28 mouse cellular contexts compared by ENCODE assay signal in the genomic region with DNA sequence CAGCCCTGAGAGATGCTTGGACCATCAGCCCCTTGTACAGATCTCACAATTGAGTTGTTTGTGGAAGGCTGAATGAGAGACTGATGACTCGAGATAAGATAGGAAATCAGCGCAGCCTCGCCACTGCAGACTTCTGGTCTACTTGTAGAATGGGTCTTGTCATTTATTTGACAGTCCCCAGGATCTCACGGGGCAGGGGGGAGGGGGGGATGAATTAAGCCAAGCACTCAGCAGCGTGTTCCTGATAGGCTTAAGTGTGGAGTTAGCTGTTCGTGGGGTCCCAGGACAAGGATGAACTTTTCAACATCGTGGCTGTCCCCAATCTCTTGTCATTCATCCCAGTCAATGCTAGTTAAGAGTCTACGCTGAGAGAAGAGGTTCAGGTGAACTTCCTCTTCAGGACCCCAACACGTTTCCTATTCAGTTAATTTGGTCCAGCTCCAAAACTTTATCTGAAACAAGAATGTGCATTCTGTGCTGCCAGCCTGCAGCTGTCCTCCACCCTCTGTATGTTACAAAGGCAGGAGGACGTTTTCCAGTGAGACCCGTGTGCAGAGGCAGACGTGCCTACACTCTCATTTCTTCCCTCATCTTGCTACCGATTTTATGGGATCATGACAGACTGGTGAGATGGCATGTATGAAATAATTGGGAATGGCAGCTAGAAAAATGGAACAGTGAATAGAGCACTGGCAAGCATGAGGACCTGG.
A peak's percentile ranks its signal among the peaks of the same experiment; 100 is the strongest.
DNase-seq lines count a peak whose midpoint lies in the region; ATAC-seq and TF ChIP-seq lines count a peak whose summit lies in the region.
"Had no signal": no experiment of that assay in that cellular context is flagged by ENCODE, and none has a peak within 500 bp of the region (broad histone marks: within the 10 kb centered on the region; RNA-seq: fewer than 3 reads in every experiment).

No protein-coding gene starts in this region.

- TF ChIP-seq EP300 in heart, postnatal 0 days (IDR thresholded peaks at IDR 0.05; ENCODE audit: low read depth), result no peak

- H3K4me2 ChIP-seq in heart, embryonic 11.5 days, result peak overlapping the region; percentile 29; the same call in 1 of the 2 replicates
- peak overlapping the region; percentile 53 for H3K4me2 ChIP-seq in heart, embryonic 14.5 days (ENCODE audit: low read length)
- H3K4me2 ChIP-seq in heart, postnatal 0 days (ENCODE audit: low read depth, low read length), result peak overlapping the region; percentile 36
- H3K4me2 ChIP-seq: embryonic facial prominence, embryonic 13.5 days; forebrain, embryonic 12.5 days; forebrain, embryonic 15.5 days; hindbrain, embryonic 13.5 days; intestine, embryonic 15.5 days; kidney, embryonic 15.5 days had no signal

- no peak for ATAC-seq in heart, embryonic 11.5 days (replicated peaks; ENCODE audit: insufficient number of reproducible peaks, low FRiP score, low TSS enrichment)
- ATAC-seq in heart, embryonic 14.5 days (ENCODE audit: insufficient number of reproducible peaks, insufficient read depth, low FRiP score, low read depth), result peak; percentile 64
- peak; percentile 62; the same call in 1 of the 2 replicates for ATAC-seq in heart, postnatal 0 days (ENCODE audit: insufficient read depth, low read depth)
- ATAC-seq: activated CD4-positive, CD25-positive, alpha-beta regulatory T cell, adult 4 months; CD4-positive, CD25-positive, alpha-beta regulatory T cell, adult 4 months; forebrain, embryonic 15.5 days; hindbrain, embryonic 16.5 days; intestine, embryonic 15.5 days had no signal

- H3K9ac ChIP-seq in heart, embryonic 11.5 days (ENCODE audit: low read depth, low read length), result no peak overlapping the region
- peak overlapping the region; percentile 49; the same call in 1 of the 2 replicates for H3K9ac ChIP-seq in heart, embryonic 14.5 days (ENCODE audit: low read length)
- H3K9ac ChIP-seq in heart, postnatal 0 days (replicated peaks; ENCODE audit: low read depth, low read length), result no peak overlapping the region
- H3K9ac ChIP-seq: embryonic facial prominence, embryonic 13.5 days; forebrain, embryonic 12.5 days; forebrain, embryonic 15.5 days; hindbrain, embryonic 13.5 days; intestine, embryonic 15.5 days; kidney, embryonic 15.5 days had no signal

- peaks cover 29% of the 10 kb centered on the region for H3K4me1 ChIP-seq in heart, embryonic 11.5 days (ENCODE audit: control insufficient read depth, insufficient read depth, low read length)
- peaks cover 20 to 30% of the 10 kb centered on the region in 2 experiments for H3K4me1 ChIP-seq in heart, embryonic 14.5 days (ENCODE audit: control insufficient read depth in 2 of 2, insufficient read depth in 2 of 2, low read length in 2 of 2)
- peaks cover 17% of the 10 kb centered on the region for H3K4me1 ChIP-seq in heart, postnatal 0 days (ENCODE audit: control insufficient read depth, insufficient read depth)
- H3K4me1 ChIP-seq: embryonic facial prominence, embryonic 13.5 days; intestine, embryonic 15.5 days; kidney, embryonic 15.5 days had no signal

- no peak overlapping the region for H3K4me3 ChIP-seq in heart, embryonic 11.5 days (ENCODE audit: low read depth, low read length)
- no peak overlapping the region for H3K4me3 ChIP-seq in heart, embryonic 14.5 days (ENCODE audit: control insufficient read depth in 1 of 2, insufficient read depth in 1 of 2, low read depth in 1 of 2, low read length in 2 of 2)
- peak overlapping the region; percentile 4; the same call in 1 of the 2 replicates for H3K4me3 ChIP-seq in heart, postnatal 0 days (ENCODE audit: low read depth, low read length)
- H3K4me3 ChIP-seq: embryonic facial prominence, embryonic 10.5 days; embryonic facial prominence, embryonic 13.5 days; erythroblast, embryonic 14.5 days; forebrain, embryonic 12.5 days; forebrain, embryonic 15.5 days; hindbrain, embryonic 10.5 days; hindbrain, embryonic 13.5 days; intestine, embryonic 15.5 days; kidney, embryonic 15.5 days had no signal

- no peak for DNase-seq in heart, adult 9 months (ENCODE audit: low spot score in 2 of 2)
- DNase-seq in heart, postnatal 4 days, result no peak
- peak; percentile 46 for DNase-seq in heart, postnatal 0 days (ENCODE audit: low spot score)
- no peak for DNase-seq in heart, adult 18-20 months
- DNase-seq: adrenal gland, adult 8-10 months; adrenal gland, postnatal 25 days; cerebellum, adult 11-12 months; cerebellum, adult 8-10 months; cerebellum, postnatal 10 days; cerebellum, postnatal 36 days; embryo, embryonic 11 days; gastrocnemius, postnatal 25 days; kidney, adult 11 months; kidney, adult 8-10 months had no signal

- H3K27me3 ChIP-seq in heart, embryonic 11.5 days (ENCODE audit: control insufficient read depth, insufficient read depth, low read length), result no peaks in the 10 kb centered on the region
- H3K27me3 ChIP-seq in heart, embryonic 14.5 days (ENCODE audit: control insufficient read depth, insufficient read depth, low read length), result no peaks in the 10 kb centered on the region
- H3K27me3 ChIP-seq in heart, postnatal 0 days (ENCODE audit: control insufficient read depth, insufficient read depth, low read length), result no peaks in the 10 kb centered on the region
- H3K27me3 ChIP-seq: embryonic facial prominence, embryonic 13.5 days; forebrain, embryonic 12.5 days; forebrain, embryonic 15.5 days; intestine, embryonic 15.5 days; kidney, embryonic 15.5 days had no signal

- no peaks in the 10 kb centered on the region for H3K9me3 ChIP-seq in heart, embryonic 11.5 days (replicated peaks; ENCODE audit: control insufficient read depth, low read length)
- no peaks in the 10 kb centered on the region for H3K9me3 ChIP-seq in heart, embryonic 14.5 days (ENCODE audit: control insufficient read depth, low read length)
- H3K9me3 ChIP-seq in heart, postnatal 0 days (replicated peaks; ENCODE audit: control insufficient read depth, low read length), result no peaks in the 10 kb centered on the region
- H3K9me3 ChIP-seq: embryonic facial prominence, embryonic 10.5 days; embryonic facial prominence, embryonic 13.5 days; forebrain, embryonic 12.5 days; forebrain, embryonic 15.5 days; hindbrain, embryonic 10.5 days; hindbrain, embryonic 13.5 days; intestine, embryonic 15.5 days; kidney, embryonic 15.5 days had no signal

- WGBS in heart, embryonic 11.5 days (ENCODE audit: insufficient replicate concordance), result 14% methylated on average over 13 of the region's 13 CpGs
- WGBS in heart, embryonic 14.5 days, result 8% methylated on average over 13 of the region's 13 CpGs
- WGBS in heart, postnatal 0 days, result 15% methylated on average over 13 of the region's 13 CpGs

- no peak for TF ChIP-seq CTCF in heart, postnatal 0 days (IDR thresholded peaks at IDR 0.05; ENCODE audit: low read depth)

- H3K36me3 ChIP-seq in heart, embryonic 11.5 days (ENCODE audit: control insufficient read depth, insufficient read depth, low read length), result no peaks in the 10 kb centered on the region
- H3K36me3 ChIP-seq in heart, embryonic 14.5 days (ENCODE audit: control insufficient read depth, insufficient read depth, low read length), result no peaks in the 10 kb centered on the region
- H3K36me3 ChIP-seq in heart, postnatal 0 days (replicated peaks; ENCODE audit: control insufficient read depth, insufficient read depth, low read length), result no peaks in the 10 kb centered on the region
- H3K36me3 ChIP-seq: embryonic facial prominence, embryonic 10.5 days; embryonic facial prominence, embryonic 13.5 days; forebrain, embryonic 12.5 days; forebrain, embryonic 15.5 days; hindbrain, embryonic 10.5 days; hindbrain, embryonic 13.5 days; intestine, embryonic 15.5 days; kidney, embryonic 15.5 days had no signal

- no peak overlapping the region for H3K27ac ChIP-seq in heart, embryonic 11.5 days (ENCODE audit: low read depth, low read length)
- H3K27ac ChIP-seq in heart, embryonic 14.5 days (replicated peaks in 1 of 2; ENCODE audit: control insufficient read depth in 1 of 2, insufficient read depth in 1 of 2, low read depth in 2 of 2, low read length in 2 of 2), result peak overlapping the region; percentile 20 to 59
- no peak overlapping the region for H3K27ac ChIP-seq in heart, postnatal 0 days (ENCODE audit: low read depth)
- H3K27ac ChIP-seq: embryonic facial prominence, embryonic 10.5 days; embryonic facial prominence, embryonic 13.5 days; forebrain, embryonic 12.5 days; forebrain, embryonic 15.5 days; hindbrain, embryonic 10.5 days; hindbrain, embryonic 13.5 days; intestine, embryonic 15.5 days; kidney, embryonic 15.5 days had no signal

Comparison
In these comparisons a context has a peak if more than half of its experiments do, and no peak if none do; other contexts are left out.
1. H3K27ac ChIP-seq: peak in heart, embryonic 14.5 days (2 of 2); none in heart, embryonic 11.5 days (single experiment) and heart, postnatal 0 days (single experiment).
2. Peak in every context shown above with its lines, with median percentiles within 50 percentile points of each other: H3K4me2 ChIP-seq.